Mouse (Mus musculus): ENCODE results near the gene Ranbp6. TPM values are rescaled to one million over a fixed set of nuclear protein-coding genes. Genes with fewer than 3 reads are reported as not detected.
A peak's percentile ranks its signal among the peaks of the same experiment; 100 is the strongest.

Ranbp6 gene
- polyA plus RNA-seq (2017; shearing (Covaris generic)), result 1 to 10 TPM; 7.4 to 9.1 (median 8.0) TPM

- ATAC-seq, result peak; percentile 99
Measured at GRCm38 (mm10) chr19:29812581-29813460, at the start of gene Ranbp6. Gene Ranbp6, minus strand, starts transcription at chr19:29812974.

GRCm38 (mm10) chr19:29860816-29861215 lies 48.0 kb upstream of the Ranbp6 start:
- ATAC-seq, result no peak

- ATAC-seq, result no peak
Measured at GRCm38 (mm10) chr19:29857267-29857666, 44.5 kb upstream of the Ranbp6 start.

- ATAC-seq, result no peak
Measured at GRCm38 (mm10) chr19:29853711-29854110, 40.9 kb upstream of the Ranbp6 start.

- ATAC-seq, result no peak
Measured at GRCm38 (mm10) chr19:29851036-29851690, 38.4 kb upstream of the Ranbp6 start.

- peak; percentile 52 for ATAC-seq
Measured at GRCm38 (mm10) chr19:29849924-29850551, 37.3 kb upstream of the Ranbp6 start.

GRCm38 (mm10) chr19:29844036-29844661 lies 31.4 kb upstream of the Ranbp6 start:
- ATAC-seq, result no peak

GRCm38 (mm10) chr19:29843641-29844035 lies 30.9 kb upstream of the Ranbp6 start:
- no peak for ATAC-seq

- no peak for ATAC-seq
Measured at GRCm38 (mm10) chr19:29842973-29843372, 30.2 kb upstream of the Ranbp6 start.

- ATAC-seq, result no peak
Measured at GRCm38 (mm10) chr19:29840642-29841041, 27.9 kb upstream of the Ranbp6 start.

GRCm38 (mm10) chr19:29838636-29839135 lies 25.9 kb upstream of the Ranbp6 start:
- ATAC-seq, result no peak

- ATAC-seq, result no peak
Measured at GRCm38 (mm10) chr19:29838171-29838570, 25.4 kb upstream of the Ranbp6 start.

GRCm38 (mm10) chr19:29835364-29836034 lies 22.7 kb upstream of the Ranbp6 start:
- ATAC-seq, result no peak

- ATAC-seq, result no peak
Measured at GRCm38 (mm10) chr19:29830911-29831310, 18.1 kb upstream of the Ranbp6 start.

GRCm38 (mm10) chr19:29828558-29828957 lies 15.8 kb upstream of the Ranbp6 start:
- ATAC-seq, result no peak

- no peak for ATAC-seq
Measured at GRCm38 (mm10) chr19:29826686-29827085, 13.9 kb upstream of the Ranbp6 start.

GRCm38 (mm10) chr19:29825003-29825402 lies 12.2 kb upstream of the Ranbp6 start:
- no peak for ATAC-seq

GRCm38 (mm10) chr19:29824034-29824700 lies 11.4 kb upstream of the Ranbp6 start:
- no peak for ATAC-seq

- no peak for ATAC-seq
Measured at GRCm38 (mm10) chr19:29823456-29824010, 10.8 kb upstream of the Ranbp6 start.

GRCm38 (mm10) chr19:29820966-29821365 lies 8.2 kb upstream of the Ranbp6 start:
- peak; percentile 82 for ATAC-seq

GRCm38 (mm10) chr19:29810022-29810421 lies 2.8 kb downstream of the Ranbp6 start:
- ATAC-seq, result no peak

All from inflammation-experienced regulatory T-cells, adult 6 months (primary cell).